Mouse (Mus musculus): ENCODE measurements around the gene Unc13d.
A peak's percentile ranks its signal among the peaks of the same experiment; 100 is the strongest.

DNA sequence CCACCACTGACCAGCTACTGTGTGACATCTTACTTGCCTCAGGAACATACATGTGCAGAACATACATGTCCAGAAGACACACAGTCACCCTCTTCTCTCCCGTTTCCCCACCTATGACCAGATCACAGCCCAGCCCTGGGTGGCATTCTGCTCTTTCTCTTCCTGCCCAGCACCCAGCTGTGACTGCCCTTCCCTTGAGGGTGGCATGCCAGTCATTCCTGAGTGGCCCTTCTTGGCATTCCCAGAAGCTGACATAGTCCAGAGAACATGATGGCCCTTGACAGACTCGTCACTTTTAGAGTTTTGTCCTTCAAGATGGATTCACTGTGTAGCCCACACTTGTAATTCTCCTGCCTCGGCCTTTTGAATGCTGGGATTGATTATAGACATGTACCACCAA lies 5.2 kb downstream of the Unc13d start:
- TF ChIP-seq CEBPB (IDR thresholded peaks at IDR 0.05; ENCODE audit: insufficient read depth, poor library complexity, severe bottlenecking), result no peak
- TF ChIP-seq USF1 (IDR thresholded peaks at IDR 0.05; ENCODE audit: low read depth), result no peak
- TF ChIP-seq POLR2A (IDR thresholded peaks at IDR 0.05; ENCODE audit: insufficient read length, low read depth), result no peak
- no peak for TF ChIP-seq POLR2AphosphoS2 (IDR thresholded peaks at IDR 0.05; ENCODE audit: insufficient read length, low read depth)
- TF ChIP-seq E2F4 (IDR thresholded peaks at IDR 0.05; ENCODE audit: insufficient read depth), result no peak
- TF ChIP-seq TCF3 (IDR thresholded peaks at IDR 0.05; ENCODE audit: insufficient read length, low read depth), result no peak
- peak in 2 of 3 experiments; percentile 33 to 72 for TF ChIP-seq MYOD1 (IDR thresholded peaks at IDR 0.05; ENCODE audit: control insufficient read depth in 1 of 3, insufficient read length in 2 of 3, low read depth in 2 of 3)
